Mouse (Mus musculus): ENCODE results near the gene Agbl1. TPM values are rescaled to one million over a fixed set of nuclear protein-coding genes. Genes with fewer than 3 reads are reported as not detected.

The Agbl1 gene
- not detected in 2 replicates for polyA plus RNA-seq (2012)

DNA sequence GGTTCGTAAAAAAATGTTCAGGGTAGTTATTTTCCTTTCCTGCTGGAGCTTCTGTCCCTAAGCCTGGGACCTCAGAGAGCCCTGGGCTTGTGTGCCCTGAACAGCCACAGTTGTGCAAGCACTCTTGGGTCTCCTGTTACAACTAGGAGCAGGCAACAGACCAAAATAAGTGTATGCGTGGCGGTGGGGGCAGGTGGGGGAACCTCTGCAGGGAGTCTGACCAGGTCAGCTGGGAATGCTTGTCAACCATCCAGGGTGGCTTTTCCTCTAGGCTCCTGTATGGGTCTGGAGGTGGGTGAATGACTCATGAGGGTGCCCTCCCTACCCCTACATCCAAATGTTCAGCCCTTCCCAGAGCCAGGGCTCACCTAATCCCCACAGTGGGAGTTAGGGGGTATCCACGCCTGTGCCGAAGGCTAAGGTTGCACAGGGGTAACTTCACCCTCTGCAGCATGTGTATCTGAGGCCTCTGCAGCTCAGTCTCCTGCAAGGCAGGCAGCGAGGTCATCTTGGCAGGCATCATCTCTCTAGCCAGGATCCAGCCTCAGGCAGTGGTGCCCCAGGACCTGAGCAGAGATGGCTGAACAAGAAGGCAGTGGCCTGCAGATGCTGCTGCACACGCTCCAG, at the start of gene Agbl1:
Gene Agbl1 (plus strand): TSS at position 577 of the 627 bp plus-strand sequence.

Measured in megakaryocyte-erythroid progenitor cell, adult 5 weeks (primary cell).